Mouse (Mus musculus): ENCODE data around the gene Klhl15.

DNA sequence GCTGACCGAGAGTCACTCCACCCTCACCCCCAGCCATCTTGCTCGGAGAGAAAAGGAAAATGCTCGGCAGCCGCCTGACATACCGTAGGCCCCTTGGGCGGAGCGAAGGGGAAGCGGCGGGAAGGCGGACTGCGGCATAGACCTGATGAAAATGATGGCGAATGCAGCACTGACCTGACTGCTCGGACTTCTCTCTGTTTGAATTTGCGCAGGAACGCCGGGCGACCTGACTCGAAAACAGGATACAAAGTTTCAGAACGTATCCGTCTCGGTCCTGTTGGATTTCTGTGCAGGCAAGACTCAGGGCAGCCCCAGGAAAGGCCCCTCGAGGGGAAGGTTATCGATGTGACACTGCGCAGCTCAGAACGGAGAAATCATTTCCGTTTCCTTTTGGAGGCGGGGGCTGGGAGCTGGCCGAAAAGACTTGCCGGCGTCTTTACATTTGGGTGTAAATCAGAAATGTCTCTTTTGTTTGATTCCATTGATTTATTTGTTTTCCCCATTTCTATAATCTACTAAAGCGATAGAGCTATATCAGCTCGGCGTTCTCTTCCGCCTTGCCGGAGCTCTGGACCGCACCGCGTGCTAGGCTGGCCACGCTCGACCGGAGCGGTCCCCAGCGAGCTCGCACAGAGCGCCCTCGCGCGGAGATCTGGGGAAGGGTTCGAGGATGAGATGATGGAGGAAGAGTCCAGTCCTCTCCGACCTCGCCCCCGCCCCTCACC, 21.6 kb upstream of the Klhl15 start, which contains the start of gene Eif2s3x:
- peak; percentile 65 for TF ChIP-seq CTCF (IDR thresholded peaks at IDR 0.05; ENCODE audit: extremely low read depth, insufficient read length, insufficient replicate concordance, low read depth, low read length)
- TF ChIP-seq POLR2A (IDR thresholded peaks at IDR 0.05; ENCODE audit: low read depth, low read length) = peak; percentile 21; the same call in 1 of the 2 replicates
